Mouse (Mus musculus): ENCODE measurements around the gene Sox8. TPM values are rescaled to one million over a fixed set of nuclear protein-coding genes. Genes with fewer than 3 reads are reported as not detected.

Sox8 gene
- total RNA-seq, 2 experiments from 2014 or later, result 1.1 TPM; not detected in 1

GRCm38 (mm10) chr17:25559634-25560033 is 10.9 kb downstream of the Sox8 start:
- no peak for ATAC-seq (replicated peaks; ENCODE audit: poor library complexity, severe bottlenecking)

GRCm38 (mm10) chr17:25556630-25557354 is 13.7 kb downstream of the Sox8 start:
- ATAC-seq (replicated peaks; ENCODE audit: poor library complexity, severe bottlenecking), result no peak

- ATAC-seq (replicated peaks; ENCODE audit: poor library complexity, severe bottlenecking), result no peak
Observed at GRCm38 (mm10) chr17:25555666-25556629, 14.5 kb downstream of the Sox8 start.

DNA sequence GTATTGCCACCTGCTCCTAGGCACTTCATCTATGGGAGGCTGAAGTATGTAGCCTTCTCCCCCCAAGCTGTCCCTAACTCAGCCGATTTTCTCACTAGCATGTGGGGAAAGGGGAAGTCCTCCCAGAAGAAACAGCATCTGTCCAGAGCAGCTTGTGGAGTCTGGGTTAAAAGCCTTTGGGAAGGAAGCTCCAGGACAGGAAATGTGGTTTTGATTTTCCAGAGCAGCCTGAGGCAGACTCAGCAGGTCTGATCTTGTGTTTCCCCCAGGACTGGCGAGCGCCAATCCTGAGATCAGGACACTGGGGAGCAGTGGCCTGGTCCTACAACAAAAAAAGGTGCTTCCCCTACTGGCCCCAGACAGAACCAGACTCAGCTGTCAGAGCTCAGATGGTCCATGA is 15.3 kb downstream of the Sox8 start:
- 0 out of 2 replicates have a peak, but pooled peaks have one; percentile 14 for ATAC-seq (replicated peaks; ENCODE audit: poor library complexity, severe bottlenecking)

- ATAC-seq (replicated peaks; ENCODE audit: poor library complexity, severe bottlenecking), result no peak
Observed at GRCm38 (mm10) chr17:25551313-25551712, 19.2 kb downstream of the Sox8 start.

- ATAC-seq (replicated peaks; ENCODE audit: poor library complexity, severe bottlenecking), result no peak
Observed at GRCm38 (mm10) chr17:25550020-25550419, 20.5 kb downstream of the Sox8 start.

DNA sequence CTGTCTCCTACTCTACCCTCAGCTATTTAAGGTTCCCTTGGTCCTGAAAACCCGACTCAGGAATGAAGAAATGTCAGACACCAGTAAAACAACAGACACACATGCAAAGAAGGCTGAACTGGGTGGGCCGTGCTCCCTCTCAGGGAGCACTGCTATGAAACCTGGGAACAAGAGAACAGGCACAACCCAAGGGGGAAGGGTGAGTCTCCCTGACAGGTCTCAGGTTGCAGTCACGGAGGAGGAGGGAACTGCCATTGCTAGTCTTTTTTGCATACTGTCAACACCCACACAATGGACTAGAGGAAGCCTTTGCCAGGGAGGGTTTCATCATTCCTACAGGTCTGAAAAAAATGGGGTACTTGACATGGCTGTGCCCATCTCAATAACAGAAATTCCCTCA is 23.5 kb downstream of the Sox8 start:
- ATAC-seq (replicated peaks; ENCODE audit: poor library complexity, severe bottlenecking), result no peak

DNA sequence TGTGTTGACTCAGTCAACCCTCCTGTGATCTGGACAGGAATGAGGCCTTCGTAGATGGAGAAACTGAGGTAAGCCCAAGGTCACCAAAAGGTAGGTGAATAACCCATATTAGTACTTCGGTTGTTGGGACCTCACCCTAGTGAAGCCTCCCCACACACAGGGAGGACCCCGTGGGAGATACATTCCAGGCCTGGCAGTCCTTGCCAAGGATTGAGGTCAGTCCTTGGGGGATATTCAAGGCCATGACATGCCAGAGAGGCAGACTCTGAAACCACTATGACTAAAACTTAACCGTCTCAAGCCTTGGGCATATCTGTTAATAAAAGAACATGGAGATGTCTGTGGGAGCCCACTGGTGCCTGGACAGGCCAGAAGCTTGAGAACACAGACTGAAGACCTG is 28.7 kb downstream of the Sox8 start:
- no peak for ATAC-seq (replicated peaks; ENCODE audit: poor library complexity, severe bottlenecking)

DNA sequence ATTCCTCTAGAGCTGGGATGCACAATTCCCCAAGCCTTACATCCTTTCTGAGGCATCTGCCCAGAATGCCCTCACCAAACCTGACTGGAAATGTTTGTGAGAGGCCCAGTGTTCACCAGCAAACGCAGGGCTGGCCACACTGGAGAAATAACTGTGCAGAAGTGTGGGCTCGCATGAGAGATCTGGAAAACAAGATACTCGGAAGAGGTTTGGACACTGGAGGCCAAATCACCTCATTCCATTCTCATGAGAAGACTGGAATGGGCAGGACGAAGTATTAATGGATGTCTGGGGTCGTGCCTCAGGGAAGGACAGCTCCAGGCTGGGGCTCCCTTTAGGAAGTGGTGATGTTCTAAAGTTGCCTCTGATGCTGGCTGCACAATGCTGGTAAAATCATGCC is 29.8 kb downstream of the Sox8 start:
- ATAC-seq (replicated peaks; ENCODE audit: poor library complexity, severe bottlenecking), result no peak

DNA sequence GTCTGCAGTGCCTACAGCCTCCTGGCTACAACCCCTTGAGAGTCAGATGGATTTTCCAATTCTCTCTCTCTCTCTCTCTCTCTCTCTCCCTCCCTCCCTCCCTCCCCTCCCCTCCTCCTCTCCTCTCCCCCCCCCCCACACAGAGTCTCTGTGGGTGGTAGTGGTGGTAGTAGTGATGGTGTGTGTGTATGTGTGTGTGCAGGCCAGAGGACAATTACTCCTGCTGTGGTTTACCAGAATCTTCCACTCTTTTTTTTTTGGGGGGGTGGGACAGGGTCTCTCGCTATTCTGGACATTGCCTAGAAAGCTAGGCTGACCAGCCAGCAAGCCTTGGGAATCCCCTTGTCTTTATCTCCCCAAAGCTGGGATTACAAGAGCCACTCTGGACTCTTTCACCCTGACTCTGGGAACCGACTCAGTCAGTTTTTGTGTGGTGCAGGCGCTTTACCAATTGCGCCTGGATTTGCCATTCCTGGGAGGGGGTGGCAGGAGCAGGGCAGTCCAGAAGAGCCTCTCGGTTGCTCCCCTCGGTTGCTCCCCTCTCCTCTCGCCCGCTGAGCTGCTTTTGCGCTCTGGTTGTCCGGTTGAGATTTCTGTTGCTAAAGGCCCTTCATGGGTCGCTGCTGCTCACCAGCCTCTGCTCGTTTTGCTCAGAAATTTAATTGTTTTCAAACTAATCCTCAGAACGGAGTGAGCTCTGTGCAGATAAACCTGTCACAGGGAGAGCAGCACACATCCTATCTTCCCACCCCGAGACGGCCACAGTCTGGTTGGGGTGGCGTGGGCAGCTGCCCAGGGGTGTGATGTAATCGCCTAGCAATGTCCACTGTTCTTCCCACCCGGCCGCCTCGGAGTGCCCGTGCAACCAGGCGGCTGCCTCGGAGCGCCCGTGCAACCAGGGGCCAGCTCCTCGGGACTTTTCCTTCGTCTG is 31.3 kb downstream of the Sox8 start:
- no peak for ATAC-seq (replicated peaks; ENCODE audit: poor library complexity, severe bottlenecking)

- no peak for ATAC-seq (replicated peaks; ENCODE audit: poor library complexity, severe bottlenecking)
Observed at GRCm38 (mm10) chr17:25530357-25531022, 40.0 kb downstream of the Sox8 start.

- no peak for ATAC-seq (replicated peaks; ENCODE audit: poor library complexity, severe bottlenecking)
Observed at GRCm38 (mm10) chr17:25522080-25522479, 48.4 kb downstream of the Sox8 start.

DNA sequence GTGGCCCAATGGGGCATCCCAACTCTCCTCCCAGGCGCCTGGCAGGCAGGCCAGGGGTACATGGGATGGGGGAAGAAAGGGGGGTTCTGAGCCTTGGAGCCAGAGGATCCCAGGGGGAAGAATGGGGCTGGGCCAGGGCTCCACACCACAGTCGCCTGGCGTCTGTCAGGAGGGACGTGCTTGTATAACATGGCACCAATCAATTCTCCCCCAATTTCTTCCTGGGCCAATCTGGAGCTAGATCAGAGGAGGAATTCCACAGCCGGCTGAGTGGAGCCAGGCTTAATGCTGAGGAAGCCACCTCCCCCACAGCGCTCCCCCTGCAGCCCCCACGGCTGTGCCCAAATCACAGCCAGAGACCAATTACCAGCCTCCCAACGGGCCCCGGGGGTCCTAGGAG is 50.0 kb downstream of the Sox8 start:
- no peak for ATAC-seq (replicated peaks; ENCODE audit: poor library complexity, severe bottlenecking)

GRCm38 (mm10) chr17:25519511-25519910 is 51.0 kb downstream of the Sox8 start:
- ATAC-seq (replicated peaks; ENCODE audit: poor library complexity, severe bottlenecking), result no peak

DNA sequence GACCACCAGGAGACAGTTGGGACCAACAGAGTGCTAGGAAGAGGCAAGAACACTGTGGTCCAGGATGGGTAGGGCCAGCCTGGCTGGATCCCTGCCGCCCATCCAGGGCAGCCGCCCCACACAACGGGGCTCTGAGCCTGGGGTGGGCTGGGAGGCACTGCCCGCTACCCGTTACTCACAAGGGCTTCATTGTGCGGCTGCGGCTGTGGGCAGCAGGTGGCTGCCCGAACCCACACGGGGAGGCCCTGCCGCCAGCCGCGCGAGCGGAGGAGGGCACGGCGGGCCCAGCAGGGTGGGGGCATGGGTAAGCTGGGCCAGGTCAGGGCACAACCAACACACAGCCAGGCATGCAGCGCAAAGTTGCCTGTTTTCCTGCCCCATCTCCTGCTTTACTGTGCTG is 52.3 kb downstream of the Sox8 start:
- no peak for ATAC-seq (replicated peaks; ENCODE audit: poor library complexity, severe bottlenecking)

DNA sequence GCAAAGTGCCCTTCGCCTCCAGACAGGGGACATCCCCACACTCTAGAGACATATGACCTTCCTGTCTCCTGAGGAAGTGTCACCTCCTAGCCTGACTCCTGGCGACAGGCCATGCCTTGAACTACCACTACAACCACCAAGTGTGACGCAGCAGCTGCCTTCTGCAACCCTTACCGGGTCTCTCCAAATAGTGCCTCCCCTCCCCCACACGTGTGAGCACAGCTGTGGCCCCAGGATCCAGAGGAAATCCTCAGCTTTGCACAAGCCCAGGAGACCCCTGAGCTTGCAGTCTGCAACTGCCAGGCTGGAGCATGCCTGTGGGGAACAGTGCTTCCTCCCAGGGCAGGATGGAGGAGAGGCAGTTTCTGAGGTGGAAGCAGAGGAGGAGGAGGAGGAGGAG is 54.2 kb downstream of the Sox8 start:
- no peak for ATAC-seq (replicated peaks; ENCODE audit: poor library complexity, severe bottlenecking)
